Mouse (Mus musculus) erythroblast, embryonic 14.5 days (primary cell): ENCODE results near the gene Vax2. TPM values are rescaled to one million over a fixed set of nuclear protein-coding genes. Genes with fewer than 3 reads are reported as not detected.

Experiments
- H3K27me3 ChIP-seq: 2 replicates; pipeline ENCODE4 v1.6.1; 2012; ENCODE audit warnings: inconsistent platforms; ENCODE audit not compliant: control insufficient read depth
- H3K36me3 ChIP-seq: 2 replicates; pipeline ENCODE4 v1.6.1; 2012; ENCODE audit warnings: mild to moderate bottlenecking, inconsistent platforms; ENCODE audit not compliant: control insufficient read depth
- H3K4me1 ChIP-seq: 2 replicates; pipeline ENCODE4 v1.6.1; 2012; ENCODE audit warnings: inconsistent platforms; ENCODE audit not compliant: control insufficient read depth
- H3K4me3 ChIP-seq: replicated peaks from 2 replicates; pipeline ENCODE3; 2012; ENCODE audit warnings: moderate library complexity, mild to moderate bottlenecking, inconsistent platforms
- H3K9me3 ChIP-seq: 2 replicates; pipeline ENCODE4 v1.6.1; 2012; ENCODE audit warnings: low read length, inconsistent platforms, mixed read lengths; ENCODE audit not compliant: control insufficient read depth
- GATA1 ChIP-seq: IDR thresholded peaks from 2 replicates; pipeline ENCODE4 v1.6.1; 2012; ENCODE audit warnings: low read length, inconsistent platforms, mixed read lengths
- TAL1 ChIP-seq: IDR thresholded peaks from 3 replicates; pipeline ENCODE4 v1.6.1; 2012; ENCODE audit warnings: low read length, inconsistent platforms, mixed read lengths
- polyA plus RNA-seq: library from polyadenylated mRNA; stranded (reverse); fragments of >175 nt; gene quantifications from 2 replicates; pipeline ENCODE4 v1.2.3, GENCODE M21; 2012

Vax2 gene
- polyA plus RNA-seq, 1 experiment: not detected

DNA sequence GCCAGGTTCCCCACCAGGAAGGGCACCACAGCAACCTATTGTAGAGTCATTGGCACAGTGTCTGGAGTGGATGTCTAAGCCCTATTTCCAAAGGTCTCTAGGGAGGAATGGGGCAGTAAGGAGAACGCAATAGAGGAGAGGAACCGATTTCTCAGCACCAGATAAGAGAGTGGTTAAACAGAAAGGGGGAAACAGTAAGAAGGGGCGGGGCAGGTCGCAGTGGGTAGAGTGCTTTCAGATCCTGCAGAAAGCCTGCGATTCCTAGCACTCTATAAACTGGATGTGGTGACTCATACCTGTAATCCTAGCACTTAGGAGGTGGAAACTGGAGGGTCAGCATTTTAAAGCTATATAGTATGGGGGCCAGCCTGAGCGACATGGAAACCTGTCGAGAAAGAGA, 14.4 kb upstream of the Vax2 start:
- Histone ChIP-seq H3K4me1 (no peaks in the 10 kb centered on the region), H3K4me3 (no peak overlapping the region), H3K27me3 (peaks cover 99% of the 10 kb centered on the region), H3K9me3 (no peaks in the 10 kb centered on the region), H3K36me3 (no peaks in the 10 kb centered on the region)
- TF ChIP-seq TAL1 (no peak), GATA1 (no peak)

DNA sequence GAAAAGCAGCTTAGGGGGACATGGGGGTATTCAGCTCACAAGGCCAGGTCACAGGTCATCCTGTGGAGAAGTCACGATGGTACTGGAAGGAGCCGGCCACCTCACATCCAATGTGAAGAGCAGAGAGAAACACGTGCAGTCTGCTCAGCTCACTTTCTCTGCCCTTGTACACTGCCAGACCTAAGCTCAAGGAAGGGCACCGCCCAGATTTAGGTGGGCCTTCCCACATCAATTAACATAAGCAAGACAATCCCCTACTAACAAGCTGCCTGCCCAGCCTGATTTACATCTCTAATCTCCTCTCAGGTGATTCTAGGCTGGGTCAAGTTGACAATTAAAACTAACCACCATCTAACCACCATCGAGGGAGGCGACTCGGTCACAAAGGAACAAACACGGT, 13.1 kb upstream of the Vax2 start:
- TF ChIP-seq TAL1: no peak
- TF ChIP-seq GATA1: no peak
- H3K4me1 ChIP-seq: no peaks in the 10 kb centered on the region
- no peak overlapping the region for H3K4me3 ChIP-seq

DNA sequence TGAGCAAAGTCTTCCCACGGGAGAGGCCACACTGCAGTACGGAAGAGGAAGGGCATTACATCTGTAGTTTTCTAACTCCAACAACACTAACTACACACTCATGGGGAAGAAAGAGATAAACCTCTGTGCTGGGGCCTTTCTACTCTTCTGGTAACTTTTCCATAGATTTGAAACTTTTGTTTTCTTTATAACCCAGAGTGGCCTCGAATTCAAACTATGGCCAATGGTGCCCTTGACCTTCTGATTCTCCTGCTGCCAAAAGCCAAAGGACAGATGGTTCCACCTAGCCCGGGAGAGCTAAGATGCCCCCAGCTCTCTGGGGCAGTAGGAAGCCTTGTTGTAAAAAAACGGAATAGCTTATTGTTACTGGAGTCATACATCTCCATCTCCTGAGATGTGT, 11.1 kb upstream of the Vax2 start:
- peaks cover 98% of the 10 kb centered on the region for H3K27me3 ChIP-seq
- no peaks in the 10 kb centered on the region for H3K4me1 ChIP-seq
- no peak overlapping the region for H3K4me3 ChIP-seq
- no peaks in the 10 kb centered on the region for H3K36me3 ChIP-seq
- TF ChIP-seq GATA1 (no peak), TAL1 (no peak)
- H3K9me3 ChIP-seq: peaks cover 2% of the 10 kb centered on the region; the same call in 1 of the 2 replicates

More for the DNA sequence above, 13.1 kb upstream of the Vax2 start:
- no peaks in the 10 kb centered on the region for H3K36me3 ChIP-seq
- H3K27me3 ChIP-seq: peaks cover 99% of the 10 kb centered on the region
- H3K9me3 ChIP-seq: peaks cover 2% of the 10 kb centered on the region; the same call in 1 of the 2 replicates

DNA sequence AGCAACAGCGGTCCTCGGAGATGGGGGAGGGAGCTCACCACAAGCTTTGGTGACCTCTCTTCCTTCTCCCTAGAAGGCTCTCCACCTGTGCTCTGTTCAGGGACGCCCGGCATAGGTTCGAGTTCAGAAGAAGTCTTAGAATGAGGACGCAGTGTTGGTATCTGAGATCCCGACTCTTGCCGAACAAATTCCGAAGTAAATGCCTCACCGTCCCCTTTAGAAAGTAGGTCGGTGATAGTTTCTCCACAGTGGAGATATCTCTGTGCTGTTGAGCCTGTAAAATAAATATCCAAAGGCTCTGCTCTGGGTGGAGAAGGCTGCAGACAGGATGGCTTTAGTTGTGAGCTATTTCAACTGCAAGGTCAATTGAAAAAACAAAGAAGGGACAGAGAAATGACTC, 10.1 kb upstream of the Vax2 start:
- peaks cover 98% of the 10 kb centered on the region for H3K27me3 ChIP-seq
- no peak overlapping the region for H3K4me3 ChIP-seq
- no peak for TF ChIP-seq GATA1
- TF ChIP-seq TAL1: no peak
- peaks cover 2% of the 10 kb centered on the region; the same call in 1 of the 2 replicates for H3K9me3 ChIP-seq
- no peaks in the 10 kb centered on the region for H3K4me1 ChIP-seq
- H3K36me3 ChIP-seq: no peaks in the 10 kb centered on the region

DNA sequence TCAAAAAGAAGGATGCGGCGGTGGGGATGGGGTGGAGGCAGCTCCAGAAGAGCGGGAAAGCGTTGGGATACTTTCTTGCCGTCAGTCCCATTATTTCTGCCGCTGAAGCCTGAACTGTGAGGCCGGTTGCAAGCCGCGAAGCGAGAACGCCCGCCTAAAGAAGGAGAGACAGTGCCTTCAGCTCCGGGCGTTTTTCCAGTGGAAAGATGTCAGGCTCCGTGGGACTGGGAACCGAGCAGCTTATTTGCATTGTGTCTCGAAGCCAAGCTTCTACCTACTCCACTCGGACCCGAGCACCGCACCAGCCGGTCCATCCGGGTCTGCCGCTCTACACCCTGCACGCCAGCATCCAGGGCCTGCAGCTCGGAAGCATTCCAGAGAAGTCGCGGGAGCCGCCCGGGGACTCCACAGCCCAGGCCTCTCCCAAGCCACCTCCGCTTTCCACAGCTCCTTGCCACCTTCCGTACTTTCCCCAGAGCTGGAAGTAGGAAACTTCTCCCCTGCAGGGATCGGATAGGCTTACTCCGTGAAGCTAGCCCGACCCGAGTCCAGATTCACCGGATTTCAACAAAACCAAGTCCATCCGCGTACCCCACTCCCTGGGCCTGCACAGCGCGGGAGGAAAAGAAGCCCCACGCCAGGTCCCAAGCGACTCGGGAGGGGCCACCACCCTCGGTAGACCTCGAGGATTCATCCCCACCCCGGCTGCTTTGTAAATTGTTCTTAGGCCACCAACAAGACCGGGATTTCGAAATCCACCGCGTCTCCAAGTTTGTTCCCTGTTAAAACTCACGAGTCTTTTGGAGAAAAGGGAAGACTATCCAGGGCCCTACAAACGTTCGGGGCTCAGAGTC, 8.7 kb upstream of the Vax2 start:
- TF ChIP-seq TAL1: no peak
- TF ChIP-seq GATA1: no peak
- Histone ChIP-seq H3K4me1 (no peaks in the 10 kb centered on the region), H3K4me3 (no peak overlapping the region), H3K36me3 (no peaks in the 10 kb centered on the region), H3K9me3 (peaks cover 2% of the 10 kb centered on the region; the same call in 1 of the 2 replicates), H3K27me3 (peaks cover 98% of the 10 kb centered on the region)

DNA sequence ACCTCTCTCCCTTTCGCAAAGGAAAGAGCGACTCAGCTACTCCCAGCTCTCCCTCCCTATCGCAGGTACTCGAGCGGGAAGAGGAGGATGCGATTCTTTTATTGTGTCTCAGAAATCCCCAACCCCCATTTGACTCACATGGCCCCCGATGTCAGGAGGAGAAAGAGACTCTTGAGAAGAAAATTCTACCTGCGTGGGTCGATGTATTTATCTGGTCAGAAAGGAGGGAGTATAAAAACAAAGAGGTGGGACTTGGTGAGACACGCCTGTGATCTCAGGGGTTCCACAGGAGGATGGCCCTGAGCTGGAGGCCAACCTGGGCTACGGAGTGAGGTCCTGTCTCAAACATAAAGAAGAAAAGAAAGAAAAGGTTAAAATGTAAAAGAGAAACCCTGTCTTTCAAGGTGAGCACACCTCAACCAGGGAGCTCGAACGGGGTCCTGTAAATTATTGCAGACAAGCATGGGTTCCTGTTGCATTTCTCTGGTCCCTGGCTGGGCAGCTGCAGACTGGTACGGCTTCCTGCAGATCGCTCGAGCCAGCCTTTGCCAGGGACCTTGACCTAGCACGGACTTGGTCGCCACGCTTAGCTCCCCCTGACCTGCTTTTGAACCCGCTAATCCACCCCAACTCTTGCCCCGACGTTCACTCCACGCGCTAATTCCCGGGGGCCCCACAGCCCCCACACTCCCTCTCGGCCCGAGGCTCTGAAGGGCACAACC, 7.9 kb upstream of the Vax2 start:
- Histone ChIP-seq H3K4me3 (no peak overlapping the region), H3K9me3 (peaks cover 2% of the 10 kb centered on the region; the same call in 1 of the 2 replicates), H3K4me1 (no peaks in the 10 kb centered on the region), H3K36me3 (no peaks in the 10 kb centered on the region), H3K27me3 (peaks cover 98% of the 10 kb centered on the region)
- TF ChIP-seq GATA1 (no peak), TAL1 (no peak)

DNA sequence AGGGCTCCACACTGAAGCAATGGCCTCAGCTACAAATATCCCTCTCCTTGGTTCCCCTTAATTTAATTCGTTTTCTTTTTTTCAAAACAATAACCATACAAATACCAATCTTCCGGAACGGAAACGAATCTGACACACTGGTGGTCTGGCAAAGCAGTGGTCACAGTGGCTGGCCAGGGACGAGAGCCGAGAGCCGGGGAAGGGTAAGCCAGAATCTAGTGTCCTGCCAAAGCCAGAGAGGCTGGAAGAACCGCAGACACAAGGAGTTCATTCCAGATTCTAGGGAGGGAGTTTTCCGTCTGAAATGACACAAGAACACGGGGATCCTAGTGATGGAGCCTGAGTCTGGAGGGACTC, 7.4 kb upstream of the Vax2 start:
- Histone ChIP-seq H3K9me3 (peaks cover 2% of the 10 kb centered on the region; the same call in 1 of the 2 replicates), H3K27me3 (peaks cover 98% of the 10 kb centered on the region), H3K4me1 (no peaks in the 10 kb centered on the region), H3K36me3 (no peaks in the 10 kb centered on the region), H3K4me3 (no peak overlapping the region)
- no peak for TF ChIP-seq TAL1
- TF ChIP-seq GATA1: no peak

DNA sequence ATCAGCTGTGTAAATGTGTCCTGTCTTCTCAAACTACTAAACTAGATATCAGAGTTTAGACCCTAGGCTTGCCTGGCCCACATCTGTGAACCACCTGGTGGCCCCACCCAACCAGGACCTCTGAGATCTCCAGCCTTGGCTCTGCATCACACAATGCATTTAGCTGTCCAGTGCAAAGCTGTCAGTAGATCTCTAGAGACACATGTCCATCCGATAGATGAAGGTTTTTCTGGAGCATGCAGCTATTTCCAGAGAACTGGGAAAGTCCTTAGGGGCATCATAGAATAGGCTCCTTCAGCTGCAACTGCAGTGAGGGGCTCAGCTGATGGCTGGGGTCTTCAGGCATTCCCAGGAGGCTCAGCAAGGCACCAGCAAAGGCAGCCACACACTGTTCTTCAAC, 6.8 kb upstream of the Vax2 start:
- H3K27me3 ChIP-seq: peaks cover 98% of the 10 kb centered on the region
- H3K36me3 ChIP-seq: no peaks in the 10 kb centered on the region
- no peak for TF ChIP-seq GATA1
- TF ChIP-seq TAL1: no peak
- peaks cover 2% of the 10 kb centered on the region; the same call in 1 of the 2 replicates for H3K9me3 ChIP-seq
- no peak overlapping the region for H3K4me3 ChIP-seq
- no peaks in the 10 kb centered on the region for H3K4me1 ChIP-seq

DNA sequence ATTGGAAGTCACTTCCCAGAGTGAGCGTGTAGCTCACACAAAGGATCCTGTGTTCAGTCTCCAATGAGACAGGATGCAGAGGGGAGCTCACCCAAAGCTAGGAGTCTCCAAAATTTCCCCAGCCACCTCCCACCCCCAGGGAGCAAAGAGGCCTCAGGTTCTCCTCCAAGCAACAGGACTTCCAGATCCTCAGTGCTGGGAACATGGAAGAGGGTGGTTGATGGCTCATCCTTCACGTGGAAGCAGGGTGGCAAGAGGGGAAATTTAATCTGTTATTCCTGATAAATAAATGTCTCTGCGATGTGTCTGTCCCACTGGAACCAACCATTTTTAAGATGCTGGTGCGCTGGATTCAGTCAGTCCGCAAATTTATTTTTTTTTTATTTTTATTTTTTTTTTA, 6.4 kb upstream of the Vax2 start:
- no peak for TF ChIP-seq TAL1
- no peak for TF ChIP-seq GATA1
- Histone ChIP-seq H3K27me3 (peaks cover 98% of the 10 kb centered on the region), H3K9me3 (peaks cover 2% of the 10 kb centered on the region; the same call in 1 of the 2 replicates), H3K4me3 (no peak overlapping the region), H3K4me1 (no peaks in the 10 kb centered on the region), H3K36me3 (no peaks in the 10 kb centered on the region)
